Mouse (Mus musculus): ENCODE measurements around the gene Srsf4.
A peak's percentile ranks its signal among the peaks of the same experiment; 100 is the strongest.

Srsf4 gene

DNA sequence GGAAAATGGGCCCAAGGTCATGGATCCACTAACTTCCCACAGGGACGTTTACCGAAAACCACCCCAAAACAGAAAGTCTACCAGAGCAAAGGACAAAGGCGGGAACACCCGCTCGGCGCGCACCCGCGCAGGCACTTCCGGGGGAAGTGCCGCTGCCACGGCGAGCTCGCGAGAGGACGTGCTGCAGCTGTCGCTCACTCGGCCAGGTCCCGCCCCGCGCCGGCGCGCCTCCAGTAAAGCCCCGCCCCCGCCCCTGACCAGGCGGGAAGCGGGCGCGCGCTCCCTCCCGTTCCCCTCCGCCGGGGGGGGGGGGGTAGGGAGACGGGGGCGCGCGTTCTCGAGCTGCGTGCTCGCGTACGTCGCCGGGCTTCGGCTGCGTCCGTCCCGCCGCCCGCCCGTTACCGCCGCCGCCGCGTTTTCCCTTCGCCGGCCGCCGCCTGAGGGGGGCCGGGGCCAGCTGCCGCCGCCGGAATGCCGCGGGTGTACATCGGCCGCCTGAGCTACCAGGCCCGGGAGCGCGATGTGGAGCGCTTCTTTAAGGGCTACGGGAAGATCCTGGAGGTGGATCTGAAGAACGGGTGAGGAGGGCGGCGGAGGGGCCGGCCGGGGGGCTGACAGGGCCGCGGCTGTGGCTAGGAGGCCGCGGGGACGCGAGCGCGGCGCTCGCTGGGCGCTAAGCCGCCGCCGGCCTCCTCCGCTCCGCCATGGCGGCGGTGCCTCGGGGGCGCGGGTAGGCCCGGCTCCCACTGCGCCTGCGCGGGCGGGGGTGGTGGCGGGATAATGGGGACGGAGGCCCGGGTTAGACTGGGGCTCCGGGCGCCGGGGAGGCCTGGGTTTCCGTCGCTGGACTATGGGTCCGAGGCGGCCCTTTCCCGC lies at the start of gene Srsf4:
Gene Srsf4, plus strand, starts transcription at position 325 of the 876 bp plus-strand sequence.
- DNase-seq (ENCODE audit: low spot score in 2 of 2), result peak; percentile 85 to 92

DNA sequence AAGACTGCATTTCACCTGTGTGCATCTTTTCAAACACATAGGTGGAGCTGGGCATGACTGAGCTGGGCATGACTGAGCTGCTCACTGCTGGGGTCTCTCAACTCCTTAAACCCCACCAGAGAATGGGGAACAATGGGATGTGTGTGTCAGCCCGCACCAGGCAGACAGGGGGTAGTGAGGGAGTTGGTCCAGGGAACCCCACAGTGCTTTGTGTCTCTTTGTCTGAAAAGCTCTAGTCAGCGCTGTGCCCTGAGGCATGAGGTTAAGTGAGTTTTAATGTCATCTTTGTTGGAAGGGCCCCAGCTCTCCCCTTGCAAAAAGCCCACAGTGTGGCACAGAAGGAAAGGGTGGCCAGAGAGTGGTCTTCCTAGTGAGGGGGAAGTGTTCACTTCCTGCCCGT lies 48.5 kb upstream of the Srsf4 start:
- no peak for DNase-seq (ENCODE audit: low spot score in 2 of 2)

DNA sequence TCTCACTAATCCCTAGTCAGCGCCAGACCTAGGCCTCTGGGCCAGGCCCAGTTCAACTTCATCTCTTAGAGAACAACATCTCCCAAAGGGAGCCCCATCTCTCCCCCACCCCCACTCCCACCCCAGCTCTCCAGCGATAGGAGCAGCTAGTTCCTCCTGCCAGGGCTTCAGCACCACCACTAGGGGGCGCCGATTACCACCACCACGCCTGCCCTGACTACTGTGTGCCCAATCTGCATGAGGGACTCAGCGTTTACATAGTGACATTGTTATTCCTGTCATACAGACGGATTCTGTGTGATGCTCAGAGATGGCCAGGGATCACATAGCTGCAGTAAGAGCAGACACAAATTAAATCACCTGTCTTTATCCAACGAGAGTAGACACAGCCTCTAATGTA lies 47.6 kb upstream of the Srsf4 start:
- peak; percentile 28 to 56 for DNase-seq (ENCODE audit: low spot score in 2 of 2)

DNA sequence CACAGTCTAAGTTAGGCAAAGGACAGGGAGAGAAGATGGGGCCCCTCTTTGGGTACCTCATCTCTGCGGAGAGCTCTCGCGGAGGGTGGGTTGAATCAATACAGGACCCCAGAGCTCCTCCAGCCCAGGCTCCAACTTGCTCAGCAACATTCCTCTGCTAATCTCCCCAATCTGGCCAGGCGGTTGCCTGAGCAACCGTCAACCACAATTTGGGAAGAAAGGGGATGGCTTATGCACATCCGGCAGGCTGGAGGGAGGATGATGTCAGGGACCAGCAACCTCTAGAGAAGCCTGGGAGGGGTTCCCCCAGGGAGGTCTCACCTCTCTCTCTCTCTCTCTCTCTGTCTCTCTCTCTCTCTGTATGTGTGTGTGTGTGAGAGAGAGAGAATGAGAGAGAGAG lies 46.5 kb upstream of the Srsf4 start:
- no peak for DNase-seq (ENCODE audit: low spot score in 2 of 2)

DNA sequence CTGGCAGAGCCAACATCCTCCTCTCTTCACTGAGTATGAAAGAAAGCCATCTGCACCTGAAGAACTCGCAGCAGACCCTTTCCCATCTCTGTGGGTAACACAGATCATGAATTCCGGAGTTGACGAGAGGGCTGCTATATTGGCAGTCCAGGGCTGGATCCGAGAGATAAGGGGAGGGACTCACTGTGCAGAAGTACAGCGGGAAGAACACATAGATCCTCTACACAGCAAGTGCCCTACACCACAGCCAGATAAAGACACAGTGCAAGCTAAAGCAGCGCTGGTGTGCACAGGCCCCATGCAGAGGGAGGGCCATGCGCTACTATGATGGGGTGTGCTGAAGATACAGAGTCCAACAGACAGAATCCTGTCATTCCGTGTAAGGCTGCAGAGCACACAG lies 44.3 kb upstream of the Srsf4 start:
- no peak for DNase-seq (ENCODE audit: low spot score in 2 of 2)

DNA sequence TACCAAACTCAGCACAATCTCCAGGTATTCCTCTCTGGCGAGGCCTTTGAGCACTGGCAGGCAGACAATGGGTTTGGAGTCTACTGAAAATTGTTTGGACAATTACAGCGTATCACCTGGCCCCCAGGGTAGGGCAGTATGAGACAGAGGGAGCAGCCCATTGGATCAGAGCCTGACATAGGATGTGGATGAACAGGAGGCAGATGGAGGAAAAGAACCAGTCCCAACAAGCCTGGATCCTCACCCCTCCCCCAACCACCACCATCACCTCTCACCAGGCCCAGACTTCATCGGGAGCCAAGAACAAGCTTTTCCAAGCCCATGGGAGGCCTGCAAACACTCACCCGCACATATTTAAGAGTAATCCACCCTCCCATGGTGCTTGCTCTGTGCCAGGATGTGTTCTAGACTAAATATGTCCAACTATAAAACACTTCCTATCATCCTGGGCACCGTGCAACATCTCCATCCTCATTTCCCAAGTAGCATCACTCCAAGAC lies 41.8 kb upstream of the Srsf4 start:
- DNase-seq (ENCODE audit: low spot score in 2 of 2), result no peak

DNA sequence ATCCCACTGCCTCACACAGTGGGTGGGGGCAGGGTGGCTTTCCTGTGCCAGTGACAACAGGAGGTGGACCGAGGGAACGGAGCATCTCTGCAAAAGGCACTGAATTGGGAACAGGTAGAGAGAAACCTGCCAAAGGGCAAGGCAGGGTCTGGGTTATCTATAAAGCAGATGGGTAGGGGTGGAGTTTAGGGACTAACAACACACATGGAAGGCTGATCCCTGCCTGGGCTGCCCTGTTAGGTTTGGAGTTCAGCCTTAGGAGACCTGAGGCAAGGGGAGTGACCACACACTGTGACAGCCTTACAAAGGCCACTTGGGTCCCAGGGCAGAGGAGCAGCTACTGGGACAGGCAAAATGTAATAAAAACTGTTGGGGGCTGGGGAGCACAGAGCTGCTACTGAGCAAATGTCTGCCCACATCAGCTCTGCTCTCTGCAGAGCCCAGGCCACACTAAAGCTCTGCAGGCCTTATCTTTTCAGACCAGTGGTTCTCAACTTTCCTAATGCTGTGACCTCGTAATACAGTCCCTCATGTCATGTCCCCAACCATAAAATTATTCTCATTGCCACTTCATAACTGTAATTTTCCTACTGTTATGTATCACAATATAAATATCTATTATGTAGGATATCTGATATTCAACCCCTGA lies 40.5 kb upstream of the Srsf4 start:
- no peak for DNase-seq (ENCODE audit: low spot score in 2 of 2)

DNA sequence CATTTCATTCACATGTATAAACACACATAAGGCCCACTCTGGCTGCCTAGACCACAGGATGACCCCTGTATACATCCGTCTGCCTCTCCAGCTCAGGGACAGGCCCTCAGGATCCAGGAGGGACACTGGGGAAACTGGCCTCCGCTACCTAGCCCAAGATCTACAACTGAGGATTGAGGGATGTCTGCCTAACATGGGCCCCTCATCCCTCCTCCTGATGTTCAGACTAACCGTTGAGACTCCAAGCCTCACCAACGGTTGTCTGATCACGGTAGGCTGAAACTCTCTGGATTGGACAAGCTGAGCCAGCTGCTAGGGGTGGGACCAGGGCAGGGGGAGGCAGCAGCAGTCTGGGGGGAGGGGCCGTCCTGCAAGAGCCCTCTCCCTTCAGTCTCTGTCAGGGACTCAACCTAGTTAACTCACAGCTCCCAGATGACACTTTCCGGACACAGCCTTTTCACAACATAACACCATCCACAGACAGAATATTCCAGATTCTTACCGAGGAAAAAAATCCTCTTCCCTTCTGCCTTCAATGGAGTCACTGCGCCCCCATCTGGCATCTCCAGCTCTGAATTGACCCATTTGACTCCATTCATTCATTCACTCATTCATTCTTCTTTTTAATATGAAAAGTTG lies 39.3 kb upstream of the Srsf4 start:
- no peak for DNase-seq (ENCODE audit: low spot score in 2 of 2)

DNA sequence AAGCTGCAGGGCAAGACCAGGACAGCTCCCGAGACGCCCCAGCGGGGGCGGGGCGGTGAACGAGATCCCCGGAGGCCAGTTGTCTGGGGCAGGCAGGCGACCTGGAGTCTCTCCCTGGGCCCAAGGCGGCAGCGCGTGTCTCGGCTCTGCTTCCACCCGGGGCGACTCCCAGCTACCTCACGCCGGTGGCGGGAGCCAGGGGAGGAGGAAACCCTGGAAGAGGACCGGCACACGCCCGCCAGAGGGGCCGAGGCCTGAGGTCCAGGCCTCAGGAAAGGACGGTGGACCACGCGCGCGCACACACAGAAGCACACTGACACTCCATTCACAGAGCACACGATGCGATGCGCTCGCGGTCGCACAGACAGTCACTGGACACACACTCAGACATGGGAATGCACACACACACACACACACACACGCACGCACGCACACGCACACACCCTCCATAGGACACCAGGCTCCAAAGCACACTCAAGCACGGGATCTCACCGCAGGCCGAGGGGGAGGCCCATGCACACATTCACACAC lies 37.0 kb upstream of the Srsf4 start:
- DNase-seq (ENCODE audit: low spot score in 2 of 2), result no peak

DNA sequence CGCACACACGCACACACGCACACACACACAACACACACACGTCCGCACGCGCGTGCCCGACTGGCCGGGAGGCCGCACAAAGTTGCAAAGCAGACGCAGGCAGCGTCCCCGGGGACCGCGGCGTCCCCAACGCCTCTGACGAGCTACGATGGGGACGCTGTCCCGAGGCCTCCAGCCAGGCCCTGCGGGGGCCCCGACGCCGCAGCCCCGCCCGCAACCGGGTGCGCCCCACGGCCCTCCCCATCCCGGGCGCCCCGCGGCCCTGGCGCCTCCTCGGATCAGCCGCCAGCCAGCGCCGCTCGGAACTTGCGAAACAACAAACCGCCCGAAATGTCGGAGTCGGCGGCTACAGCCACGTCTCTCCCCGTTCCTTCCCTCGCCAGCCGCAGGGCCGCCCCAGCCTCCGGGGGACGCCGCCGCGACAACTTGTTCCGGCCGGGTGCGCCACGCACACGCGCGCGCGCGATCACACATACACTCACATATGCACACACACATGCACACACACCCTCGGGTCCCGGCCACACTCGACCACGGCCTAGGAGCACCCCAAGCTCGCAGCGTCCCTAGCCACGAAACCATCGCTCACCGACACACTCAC lies 36.4 kb upstream of the Srsf4 start:
- DNase-seq (ENCODE audit: low spot score in 2 of 2), result peak in 1 of 2 experiments; percentile 18

DNA sequence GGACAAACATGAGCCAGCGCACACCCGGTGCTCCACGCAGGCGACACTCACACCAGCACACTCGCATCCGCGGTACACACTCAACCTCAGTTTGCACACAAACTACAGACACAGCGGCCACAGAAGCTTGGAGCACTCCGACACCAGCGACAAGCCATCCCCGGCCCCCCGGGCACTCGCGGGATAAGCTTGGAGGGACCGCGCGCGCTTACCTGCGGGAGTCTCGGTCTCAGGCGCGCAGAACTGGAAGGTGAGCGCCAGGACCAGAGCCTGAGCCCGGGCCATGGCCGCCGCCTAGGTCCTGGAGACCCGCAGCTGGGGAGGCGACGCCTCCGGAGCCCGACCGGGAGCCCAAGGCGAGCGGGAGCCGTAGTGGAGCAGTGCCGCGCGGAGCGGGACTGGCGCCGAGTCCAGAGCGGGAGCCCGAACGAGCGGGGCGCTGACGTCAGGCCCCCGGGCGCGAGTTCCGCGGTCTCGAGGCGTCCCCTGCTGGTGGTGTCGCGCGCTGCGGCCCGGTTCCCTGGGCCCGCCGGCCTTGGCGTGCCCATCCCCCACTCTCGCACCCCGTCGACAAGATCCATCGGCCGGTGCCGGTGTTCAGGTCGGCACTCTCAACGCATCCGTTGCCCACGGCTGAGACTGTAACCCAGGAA lies 35.4 kb upstream of the Srsf4 start, which contains the start of gene Ptpru:
Gene Ptpru, minus strand, starts transcription at position 417 of the 653 bp plus-strand sequence.
- DNase-seq (ENCODE audit: low spot score in 2 of 2), result peak; percentile 72 to 86

DNA sequence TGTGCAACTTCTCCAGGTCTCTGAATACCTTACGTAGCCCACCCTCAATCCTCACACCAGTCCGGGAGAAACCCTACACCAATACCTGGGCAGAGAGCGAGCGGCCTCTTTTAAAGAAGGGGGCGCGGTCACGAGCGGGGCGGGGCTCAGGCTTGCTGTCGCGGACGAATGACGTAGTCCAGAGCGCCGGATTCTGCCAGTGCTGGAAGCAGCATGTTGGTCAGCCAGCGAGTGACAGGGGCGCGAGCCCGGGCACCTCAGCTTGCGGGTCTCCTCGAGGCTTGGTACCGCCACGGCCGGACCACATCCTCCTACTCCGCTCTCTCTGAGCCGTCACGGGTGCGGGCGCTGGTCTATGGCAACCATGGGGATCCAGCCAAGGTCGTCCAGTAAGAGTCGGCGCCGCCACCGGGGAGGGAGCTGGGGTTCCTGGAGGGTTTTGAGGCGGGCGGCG lies 30.1 kb upstream of the Srsf4 start, which contains the start of gene Mecr:
Gene Mecr, plus strand, starts transcription at position 181 of the 454 bp plus-strand sequence.
- DNase-seq (ENCODE audit: low spot score in 2 of 2), result peak; percentile 89 to 93

DNA sequence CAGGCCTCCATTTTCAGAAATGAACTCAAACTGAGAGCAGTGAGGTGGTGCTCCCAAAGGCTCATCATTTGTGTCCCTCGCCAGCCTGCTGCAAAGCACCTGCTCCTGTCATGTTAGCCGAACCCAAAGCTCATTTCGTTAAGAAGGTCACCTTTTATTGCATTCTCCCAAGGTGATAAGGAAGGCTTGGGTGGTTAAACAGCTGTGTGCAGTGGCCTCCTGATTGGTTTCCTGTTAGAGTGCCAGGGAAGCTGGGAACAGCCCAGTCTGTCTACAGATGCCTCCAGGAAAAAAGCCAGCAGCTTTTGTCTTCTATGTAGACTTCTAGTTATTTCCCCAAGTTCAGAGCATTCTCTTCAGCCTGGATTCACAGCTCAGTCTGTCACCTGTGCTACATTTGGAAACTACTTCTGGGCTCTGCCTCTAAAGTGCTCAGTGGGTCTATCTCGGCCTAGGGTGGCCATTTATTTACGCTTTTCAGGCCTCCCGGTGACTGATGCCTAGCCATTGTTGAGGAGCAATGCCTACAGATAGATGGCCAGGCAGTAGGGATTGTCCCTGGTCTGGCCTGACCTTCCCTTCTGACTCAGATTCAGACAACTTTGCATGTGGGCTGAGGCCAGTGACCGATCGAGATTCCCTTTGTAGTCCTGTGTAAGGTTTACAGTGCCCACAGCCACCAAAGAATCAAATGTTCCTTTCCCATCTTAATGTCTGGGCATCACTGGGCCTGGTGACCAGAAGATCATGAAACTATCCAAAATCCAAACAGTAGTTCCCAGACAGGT lies 27.2 kb upstream of the Srsf4 start:
- no peak for DNase-seq (ENCODE audit: low spot score in 2 of 2)

DNA sequence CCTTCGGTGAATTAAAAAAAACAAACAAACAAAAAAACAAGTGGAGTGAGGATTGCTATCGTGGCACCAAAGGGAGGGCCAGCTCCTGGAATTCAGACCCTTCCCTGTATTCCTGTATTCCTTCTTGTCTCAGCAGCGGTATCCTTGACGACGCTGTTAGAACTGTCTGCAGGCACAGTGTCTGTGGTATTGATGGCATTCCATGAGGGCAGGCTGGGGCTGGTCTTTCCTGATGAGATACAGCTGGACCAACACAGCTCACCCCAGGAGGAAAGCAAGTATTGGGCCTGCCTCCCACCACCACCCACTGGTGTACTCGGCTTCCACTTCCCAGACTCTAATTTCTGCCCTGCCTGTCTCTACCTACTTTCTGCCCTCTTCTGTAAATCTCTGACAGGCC lies 25.3 kb upstream of the Srsf4 start:
- no peak for DNase-seq (ENCODE audit: low spot score in 2 of 2)

DNA sequence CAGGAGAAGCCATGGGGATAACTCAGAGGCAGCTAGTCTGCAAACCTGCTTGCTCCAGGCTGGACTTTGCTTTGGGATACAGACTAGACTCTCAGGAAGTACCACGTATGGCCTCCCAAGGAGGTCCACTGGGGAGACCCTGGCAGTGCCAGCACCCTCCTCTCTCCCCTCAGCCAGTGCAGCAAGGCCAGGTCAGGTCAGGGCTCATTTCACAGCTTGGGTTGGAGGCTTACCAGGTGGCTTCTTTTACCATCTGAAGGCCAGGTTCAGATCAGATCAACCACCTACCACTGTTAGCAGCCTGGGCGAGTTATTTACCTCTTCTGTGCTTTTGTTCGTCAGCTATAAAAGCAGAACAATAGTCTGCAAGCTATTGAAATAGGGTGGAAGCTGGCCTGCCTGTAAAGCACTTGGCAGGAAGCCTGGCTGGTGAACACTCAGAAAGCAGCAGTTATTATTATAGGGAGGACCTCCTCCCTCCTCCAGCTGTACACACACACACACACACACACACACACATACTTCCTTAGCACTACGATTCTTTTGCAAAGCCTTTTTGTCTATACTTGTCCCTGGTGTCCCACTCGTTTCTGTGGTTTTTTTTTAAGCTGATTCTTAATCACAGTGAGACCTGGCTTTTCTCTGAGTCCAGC lies 23.3 kb upstream of the Srsf4 start:
- no peak for DNase-seq (ENCODE audit: low spot score in 2 of 2)

DNA sequence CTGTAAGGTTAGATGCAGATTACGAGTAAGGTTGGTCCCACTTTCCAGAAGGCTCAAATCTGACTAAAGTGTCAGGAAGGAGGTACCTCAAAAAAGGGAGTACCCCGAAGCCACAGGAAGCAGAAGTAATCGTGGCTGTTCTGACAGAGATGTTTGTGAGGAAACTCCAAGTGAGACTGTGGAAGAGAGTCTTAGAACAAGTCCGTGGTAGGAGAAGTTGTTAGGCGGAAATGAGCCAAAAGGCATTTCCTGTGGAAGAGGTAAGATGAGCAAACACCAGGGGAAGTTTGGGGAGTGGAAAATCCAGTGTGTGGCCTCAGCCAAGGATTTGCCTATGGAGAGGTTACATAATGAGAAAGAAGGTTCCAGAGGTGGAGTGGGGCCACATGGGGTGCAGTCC lies 18.5 kb upstream of the Srsf4 start:
- no peak for DNase-seq (ENCODE audit: low spot score in 2 of 2)

DNA sequence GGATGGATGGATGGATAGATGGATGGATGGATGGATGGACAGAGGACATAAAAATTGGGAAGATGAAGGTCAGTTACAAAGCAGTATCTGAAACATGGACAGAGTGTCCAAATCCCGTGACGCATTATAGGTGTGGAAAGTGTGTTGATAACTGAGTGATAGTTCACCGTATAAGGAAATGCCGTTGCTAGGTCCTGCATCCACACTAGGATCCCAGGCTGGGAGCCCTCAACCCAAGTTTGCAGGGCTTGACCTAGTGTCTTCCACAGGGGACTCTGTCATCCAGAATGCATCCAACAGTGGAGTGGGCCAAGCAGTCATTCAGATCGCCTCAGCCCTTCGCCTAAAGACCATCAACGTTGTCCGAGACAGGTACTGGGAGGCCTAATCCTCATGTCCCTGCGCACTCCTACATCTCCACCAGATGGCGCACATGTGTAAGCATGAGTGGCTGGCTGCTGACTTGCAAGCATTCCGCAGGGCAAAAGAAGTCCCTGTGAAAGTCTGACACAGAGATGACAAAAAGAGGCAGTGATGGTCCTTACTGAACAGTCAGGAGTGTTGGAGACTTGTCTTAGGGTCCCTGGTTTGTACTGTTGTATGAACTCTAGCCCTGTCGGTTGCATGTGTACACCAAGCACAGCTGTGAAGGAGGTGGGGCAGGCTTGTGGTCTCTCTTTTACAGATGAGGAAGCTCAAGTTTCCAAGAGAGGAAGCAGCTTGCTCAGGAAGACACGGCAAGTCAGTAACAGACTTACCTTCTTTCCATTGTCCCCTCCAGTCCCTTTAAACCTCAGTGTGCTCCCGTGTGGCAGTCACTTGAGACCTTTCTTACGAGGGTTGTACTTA lies 12.7 kb upstream of the Srsf4 start:
- peak; percentile 72 to 78 for DNase-seq (ENCODE audit: low spot score in 2 of 2)

DNA sequence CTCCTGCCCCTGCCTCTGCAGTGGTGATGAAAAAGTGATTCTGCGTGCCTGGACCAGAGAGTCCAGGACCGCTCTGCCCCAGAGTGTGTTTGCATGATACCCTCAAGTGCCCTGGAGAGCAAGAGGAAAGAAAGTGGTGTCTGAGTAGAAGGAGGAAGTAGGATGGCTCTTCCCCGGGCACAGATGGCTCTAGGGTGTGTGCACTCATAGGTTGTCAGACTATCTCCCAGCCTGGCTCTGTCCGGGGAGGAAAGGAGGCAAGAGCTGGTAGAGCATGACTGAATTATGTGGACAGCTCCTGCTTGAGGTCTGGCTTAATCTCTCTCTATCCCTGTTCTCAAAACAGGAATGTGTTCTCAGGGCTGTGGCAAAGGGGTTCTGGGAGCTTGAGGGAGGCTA lies 12.1 kb upstream of the Srsf4 start:
- DNase-seq (ENCODE audit: low spot score in 2 of 2), result no peak

All from natural killer cell, adult 2 months (primary cell).